Comparison of ENCODE assay signal across 11 mouse cellular contexts in the genomic region with DNA sequence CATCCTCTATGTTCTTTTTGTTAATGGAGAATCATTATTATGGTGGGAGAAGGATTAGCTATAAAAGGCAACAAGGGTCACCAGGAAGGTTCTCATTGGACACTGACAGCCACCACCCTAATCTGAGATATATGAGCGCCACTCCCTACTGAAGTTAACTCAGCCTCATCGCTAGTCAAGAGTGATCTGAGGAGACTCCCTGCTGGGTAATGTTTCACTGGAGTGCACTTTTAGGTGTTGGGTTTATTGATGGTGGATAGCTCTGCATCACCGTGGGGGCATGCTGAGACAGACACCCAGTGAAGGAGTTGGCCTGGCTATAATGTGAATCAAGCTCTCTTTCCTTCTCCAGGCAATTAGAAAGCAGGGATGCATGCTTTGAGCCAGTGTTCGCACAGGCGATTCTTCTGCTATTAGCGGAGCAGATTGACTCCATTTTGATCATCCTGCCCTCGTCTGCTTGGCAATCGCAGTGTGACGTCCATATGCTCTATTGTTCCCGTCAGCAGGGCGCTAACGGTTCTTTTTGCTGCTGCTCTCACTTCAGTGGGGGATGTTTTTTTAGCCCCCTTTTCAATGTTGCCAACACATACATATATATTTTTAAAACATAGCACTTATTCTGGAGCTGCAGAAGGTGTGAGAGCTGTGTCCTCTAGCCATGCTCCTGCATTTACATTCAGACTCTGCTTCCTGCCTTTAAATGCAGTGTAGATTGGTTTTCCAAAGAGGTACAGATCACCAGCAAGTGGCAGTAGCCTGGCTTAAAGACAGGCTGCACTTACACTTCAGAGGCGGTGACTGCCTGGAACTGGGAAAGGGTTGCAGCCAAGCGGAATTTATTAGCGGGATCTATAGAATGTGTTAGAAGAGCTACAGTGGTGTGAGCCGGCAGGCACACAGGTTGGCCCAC.
DNase-seq lines count a peak whose midpoint lies in the region; ATAC-seq lines count a peak whose summit lies in the region.
"Had no signal": no experiment of that assay in that cellular context is flagged by ENCODE, and none has a peak within 500 bp of the region (broad histone marks: within the 10 kb centered on the region; RNA-seq: fewer than 3 reads in every experiment).

No protein-coding gene starts in this region.

- 0 out of 2 replicates have a peak, but pooled peaks have one; percentile 49 for ATAC-seq in limb, embryonic 13.5 days (ENCODE audit: low FRiP score, low read depth)
- ATAC-seq in hindbrain, embryonic 11.5 days (ENCODE audit: low FRiP score) = 0 out of 2 replicates have a peak, but pooled peaks have one; percentile 45
- 0 out of 2 replicates have a peak, but pooled peaks have one; percentile 43 for ATAC-seq in monocyte, adult 5-6 weeks (replicated peaks; ENCODE audit: insufficient number of reproducible peaks, low FRiP score, low TSS enrichment, poor library complexity, severe bottlenecking)
- ATAC-seq in heart, embryonic 11.5 days (replicated peaks; ENCODE audit: insufficient number of reproducible peaks, low FRiP score, low TSS enrichment) = no peak
- ATAC-seq: liver, postnatal 0 days had no signal

- H3K4me2 ChIP-seq in limb, embryonic 13.5 days (replicated peaks) = no peak overlapping the region
- H3K4me2 ChIP-seq in hindbrain, embryonic 11.5 days (replicated peaks; ENCODE audit: low read depth, low read length) = no peak overlapping the region
- no peak overlapping the region for H3K4me2 ChIP-seq in heart, embryonic 11.5 days

- no peak overlapping the region for H3K9ac ChIP-seq in limb, embryonic 13.5 days
- H3K9ac ChIP-seq in hindbrain, embryonic 11.5 days (ENCODE audit: low read depth, low read length) = no peak overlapping the region
- H3K9ac ChIP-seq in heart, embryonic 11.5 days (ENCODE audit: low read depth, low read length) = no peak overlapping the region
- H3K9ac ChIP-seq: liver, postnatal 0 days had no signal

- peaks cover 15% of the 10 kb centered on the region; the same call in 1 of the 2 replicates for H3K27me3 ChIP-seq in limb, embryonic 13.5 days
- H3K27me3 ChIP-seq in limb, embryonic 10.5 days (ENCODE audit: low read depth, poor library complexity, severe bottlenecking) = peaks cover 12% of the 10 kb centered on the region; the same call in 1 of the 2 replicates
- H3K27me3 ChIP-seq in hindbrain, embryonic 11.5 days (ENCODE audit: control insufficient read depth, insufficient read depth, low read length) = no peaks in the 10 kb centered on the region
- no peaks in the 10 kb centered on the region for H3K27me3 ChIP-seq in heart, embryonic 11.5 days (ENCODE audit: control insufficient read depth, insufficient read depth, low read length)

- H3K36me3 ChIP-seq in limb, embryonic 13.5 days = no peaks in the 10 kb centered on the region
- H3K36me3 ChIP-seq in limb, embryonic 10.5 days = no peaks in the 10 kb centered on the region
- H3K36me3 ChIP-seq in hindbrain, embryonic 11.5 days (ENCODE audit: control insufficient read depth, insufficient read depth, low read length) = no peaks in the 10 kb centered on the region
- H3K36me3 ChIP-seq in heart, embryonic 11.5 days (ENCODE audit: control insufficient read depth, insufficient read depth, low read length) = no peaks in the 10 kb centered on the region

- no peak overlapping the region for H3K4me3 ChIP-seq in limb, embryonic 13.5 days
- no peak overlapping the region for H3K4me3 ChIP-seq in limb, embryonic 10.5 days
- no peak overlapping the region for H3K4me3 ChIP-seq in hindbrain, embryonic 11.5 days (ENCODE audit: low read depth, low read length)
- no peak overlapping the region for H3K4me3 ChIP-seq in heart, embryonic 11.5 days (ENCODE audit: low read depth, low read length)

- H3K9me3 ChIP-seq in limb, embryonic 13.5 days = no peaks in the 10 kb centered on the region
- H3K9me3 ChIP-seq in limb, embryonic 10.5 days (replicated peaks) = no peaks in the 10 kb centered on the region
- H3K9me3 ChIP-seq in hindbrain, embryonic 11.5 days (ENCODE audit: control insufficient read depth, low read length) = no peaks in the 10 kb centered on the region
- no peaks in the 10 kb centered on the region for H3K9me3 ChIP-seq in heart, embryonic 11.5 days (replicated peaks; ENCODE audit: control insufficient read depth, low read length)

- peak; percentile 17 for DNase-seq in embryo, embryonic 11 days
- no peak for DNase-seq in embryo, embryonic 10.5 days (ENCODE audit: low spot score)
- DNase-seq in limb, embryonic 10.5 days (ENCODE audit: low spot score) = no peak
- DNase-seq in hindbrain, embryonic 11.5 days (ENCODE audit: low spot score) = peak; percentile 7
- no peak for DNase-seq in spleen, adult 18-20 months
- DNase-seq: kidney, postnatal 25 days; liver, postnatal 0 days; right cerebral cortex, postnatal 4 days had no signal

- H3K27ac ChIP-seq in limb, embryonic 13.5 days = no peak overlapping the region
- no peak overlapping the region for H3K27ac ChIP-seq in limb, embryonic 10.5 days
- H3K27ac ChIP-seq in hindbrain, embryonic 11.5 days (ENCODE audit: low read depth, low read length) = no peak overlapping the region
- H3K27ac ChIP-seq in heart, embryonic 11.5 days (ENCODE audit: low read depth, low read length) = no peak overlapping the region

- H3K4me1 ChIP-seq in limb, embryonic 13.5 days = peaks cover 20% of the 10 kb centered on the region
- peaks cover 16% of the 10 kb centered on the region for H3K4me1 ChIP-seq in limb, embryonic 10.5 days
- H3K4me1 ChIP-seq in hindbrain, embryonic 11.5 days (replicated peaks; ENCODE audit: control insufficient read depth, insufficient read depth, low read length) = no peaks in the 10 kb centered on the region
- no peaks in the 10 kb centered on the region for H3K4me1 ChIP-seq in heart, embryonic 11.5 days (ENCODE audit: control insufficient read depth, insufficient read depth, low read length)

- 68% methylated on average over 16 of the region's 16 CpGs for WGBS in limb, embryonic 13.5 days
- 78% methylated on average over 16 of the region's 16 CpGs for WGBS in limb, embryonic 10.5 days
- 78% methylated on average over 16 of the region's 16 CpGs for WGBS in hindbrain, embryonic 11.5 days
- WGBS in heart, embryonic 11.5 days (ENCODE audit: insufficient replicate concordance) = 75% methylated on average over 16 of the region's 16 CpGs

Comparison
In these comparisons a context has a peak if more than half of its experiments do, and no peak if none do; other contexts are left out.
1. DNase-seq: peak in embryo, embryonic 11 days (single experiment) and hindbrain, embryonic 11.5 days (single experiment); none in embryo, embryonic 10.5 days (single experiment), limb, embryonic 10.5 days (single experiment) and spleen, adult 18-20 months (0 of 2).